ENCODE assay signal across 8 mouse cellular contexts in the genomic region with DNA sequence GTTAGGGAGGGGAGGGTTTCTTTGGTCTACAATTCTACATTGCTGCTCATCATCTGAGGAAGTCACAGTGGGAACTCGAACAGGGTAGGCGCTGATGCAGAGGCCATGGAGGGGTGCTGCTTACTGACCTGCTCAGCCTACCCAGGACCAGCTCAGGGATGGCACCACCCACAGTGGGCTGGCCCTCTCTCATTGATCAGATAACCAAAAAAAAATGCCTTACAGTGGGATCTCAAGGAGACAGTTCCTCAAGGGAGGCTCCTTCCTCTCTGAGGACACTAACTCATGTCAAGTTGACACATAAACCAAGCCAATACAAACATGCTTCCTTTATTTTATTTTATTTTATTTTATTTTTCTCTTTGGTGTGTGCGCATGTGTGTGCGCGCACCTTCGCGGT.
DNase-seq lines count a peak whose midpoint lies in the region; ATAC-seq and TF ChIP-seq lines count a peak whose summit lies in the region.
"Had no signal": no experiment of that assay in that cellular context is flagged by ENCODE, and none has a peak within 500 bp of the region (broad histone marks: within the 10 kb centered on the region; RNA-seq: fewer than 3 reads in every experiment).

No protein-coding gene starts in this region.

- TF ChIP-seq RAD21 in MEL (IDR thresholded peaks at IDR 0.05; ENCODE audit: low read depth, low read length) = no peak

- no peaks in the 10 kb centered on the region for H3K27me3 ChIP-seq in kidney, postnatal 0 days (ENCODE audit: insufficient read depth, low read length)
- H3K27me3 ChIP-seq in MEL (ENCODE audit: control insufficient read depth in 1 of 2, insufficient read depth in 2 of 2, low read length in 2 of 2) = no peaks in the 10 kb centered on the region
- H3K27me3 ChIP-seq in embryonic facial prominence, embryonic 14.5 days (replicated peaks; ENCODE audit: control insufficient read depth, insufficient read depth, low read length) = no peaks in the 10 kb centered on the region
- H3K27me3 ChIP-seq in limb, embryonic 15.5 days = no peaks in the 10 kb centered on the region
- H3K27me3 ChIP-seq: Patski had no signal

- H3K9ac ChIP-seq in kidney, postnatal 0 days (ENCODE audit: low read depth, low read length) = no peak overlapping the region
- no peak overlapping the region for H3K9ac ChIP-seq in MEL (ENCODE audit: control insufficient read depth, low read depth, low read length, poor library complexity, severe bottlenecking)
- no peak overlapping the region for H3K9ac ChIP-seq in embryonic facial prominence, embryonic 14.5 days (ENCODE audit: low read depth, low read length)
- no peak overlapping the region for H3K9ac ChIP-seq in limb, embryonic 15.5 days

- H3K4me1 ChIP-seq in kidney, postnatal 0 days (replicated peaks; ENCODE audit: insufficient read depth, low read length) = peaks cover 15% of the 10 kb centered on the region
- peaks cover 0 to 6% of the 10 kb centered on the region in 2 experiments; a peak in 1 of 4 replicates for H3K4me1 ChIP-seq in MEL (ENCODE audit: control insufficient read depth in 1 of 2, insufficient read depth in 2 of 2, low read length in 2 of 2)
- H3K4me1 ChIP-seq in embryonic facial prominence, embryonic 14.5 days (ENCODE audit: control insufficient read depth, insufficient read depth, low read length) = peaks cover 28% of the 10 kb centered on the region
- peaks cover 21% of the 10 kb centered on the region for H3K4me1 ChIP-seq in limb, embryonic 15.5 days

- DNase-seq in kidney, postnatal 0 days (ENCODE audit: low spot score) = no peak
- no peak for DNase-seq in kidney, postnatal 4 days
- peak; percentile 50 for DNase-seq in MEL (ENCODE audit: low read depth, low spot score)
- no peak for DNase-seq in embryonic facial prominence, embryonic 14.5 days (ENCODE audit: low spot score)
- DNase-seq in adrenal gland, adult 18-20 months (ENCODE audit: low spot score in 2 of 2) = no peak
- no peak for DNase-seq in urinary bladder, postnatal 25 days (ENCODE audit: low spot score)

- ATAC-seq in kidney, postnatal 0 days (replicated peaks; ENCODE audit: low FRiP score, low read depth) = no peak
- no peak for ATAC-seq in embryonic facial prominence, embryonic 14.5 days (ENCODE audit: low read depth)
- no peak for ATAC-seq in limb, embryonic 15.5 days (ENCODE audit: insufficient number of reproducible peaks, low FRiP score, low TSS enrichment, low read depth)

- TF ChIP-seq EP300 in MEL (IDR thresholded peaks at IDR 0.05; ENCODE audit: low read depth in 1 of 2, low read length in 2 of 2) = no peak

- H3K4me2 ChIP-seq in kidney, postnatal 0 days (ENCODE audit: low read length) = no peak overlapping the region
- H3K4me2 ChIP-seq in embryonic facial prominence, embryonic 14.5 days (ENCODE audit: low read depth, low read length) = no peak overlapping the region
- H3K4me2 ChIP-seq in limb, embryonic 15.5 days = no peak overlapping the region

- peak overlapping the region; percentile 74; the same call in 1 of the 2 replicates for H3K27ac ChIP-seq in kidney, postnatal 0 days
- no peak overlapping the region for H3K27ac ChIP-seq in MEL (ENCODE audit: control insufficient read depth, low read depth, low read length)
- peak overlapping the region; percentile 95 for H3K27ac ChIP-seq in embryonic facial prominence, embryonic 14.5 days (replicated peaks; ENCODE audit: low read depth, low read length)
- H3K27ac ChIP-seq in limb, embryonic 15.5 days = peak overlapping the region; percentile 88

- WGBS in kidney, postnatal 0 days = 90% methylated on average over 7 of the region's 7 CpGs
- WGBS in embryonic facial prominence, embryonic 14.5 days = 90% methylated on average over 7 of the region's 7 CpGs
- 89% methylated on average over 7 of the region's 7 CpGs for WGBS in limb, embryonic 15.5 days

- no peaks in the 10 kb centered on the region for H3K79me2 ChIP-seq in MEL (ENCODE audit: control insufficient read depth, insufficient read depth, low read length, poor library complexity)

- H3K4me3 ChIP-seq in kidney, postnatal 0 days (replicated peaks; ENCODE audit: low read depth, low read length) = no peak overlapping the region
- H3K4me3 ChIP-seq in MEL (ENCODE audit: control insufficient read depth in 1 of 2, insufficient read depth in 1 of 2, low read depth in 2 of 2, low read length in 2 of 2) = no peak overlapping the region
- H3K4me3 ChIP-seq in embryonic facial prominence, embryonic 14.5 days (ENCODE audit: low read depth, low read length) = no peak overlapping the region
- no peak overlapping the region for H3K4me3 ChIP-seq in limb, embryonic 15.5 days

- TF ChIP-seq POLR2A in MEL (IDR thresholded peaks at IDR 0.05; ENCODE audit: control insufficient read depth in 1 of 2, insufficient read depth in 1 of 2, low read depth in 1 of 2, low read length in 2 of 2, poor library complexity in 1 of 2) = no peak

- H3K9me3 ChIP-seq in kidney, postnatal 0 days (replicated peaks; ENCODE audit: low read length) = no peaks in the 10 kb centered on the region
- no peaks in the 10 kb centered on the region for H3K9me3 ChIP-seq in MEL (replicated peaks; ENCODE audit: insufficient read depth, low read length)
- no peaks in the 10 kb centered on the region for H3K9me3 ChIP-seq in embryonic facial prominence, embryonic 14.5 days (ENCODE audit: control insufficient read depth, low read length)
- H3K9me3 ChIP-seq in limb, embryonic 15.5 days = no peaks in the 10 kb centered on the region

- TF ChIP-seq CTCF in kidney, postnatal 0 days (IDR thresholded peaks at IDR 0.05; ENCODE audit: low read depth) = no peak
- TF ChIP-seq CTCF in MEL (IDR thresholded peaks at IDR 0.05 in 2 of 3, conservative IDR thresholded peaks at IDR 0.05 in 1 of 3; ENCODE audit: control insufficient read depth in 1 of 3, insufficient read depth in 1 of 3, low read depth in 2 of 3, low read length in 3 of 3, poor library complexity in 1 of 3, severe bottlenecking in 1 of 3) = no peak

- no peaks in the 10 kb centered on the region for H3K36me3 ChIP-seq in kidney, postnatal 0 days (ENCODE audit: insufficient read depth, low read length)
- peaks cover 0 to 4% of the 10 kb centered on the region in 2 experiments; a peak in 2 of 4 replicates for H3K36me3 ChIP-seq in MEL (ENCODE audit: control insufficient read depth in 1 of 2, insufficient read depth in 2 of 2, low read length in 2 of 2)
- peaks cover 16% of the 10 kb centered on the region; the same call in 1 of the 2 replicates for H3K36me3 ChIP-seq in embryonic facial prominence, embryonic 14.5 days (ENCODE audit: control insufficient read depth, insufficient read depth, low read length)
- peaks cover 18% of the 10 kb centered on the region for H3K36me3 ChIP-seq in limb, embryonic 15.5 days

TF ChIP-seq in MEL, 35 proteins besides CTCF, POLR2A, EP300 and RAD21:
- no peak for TF ChIP-seq MAFK (IDR thresholded peaks at IDR 0.05; ENCODE audit: borderline replicate concordance, low read depth, low read length)
- TF ChIP-seq MYB (IDR thresholded peaks at IDR 0.05; ENCODE audit: low read depth, low read length) = no peak
- TF ChIP-seq ZNF384 (IDR thresholded peaks at IDR 0.05; ENCODE audit: low read depth, low read length) = peak; percentile 76
- TF ChIP-seq USF1 (IDR thresholded peaks at IDR 0.05; ENCODE audit: low read depth, low read length) = no peak
- no peak for TF ChIP-seq MAX (IDR thresholded peaks at IDR 0.05; ENCODE audit: low read length)
- TF ChIP-seq GABPA (IDR thresholded peaks at IDR 0.05; ENCODE audit: low read depth, low read length) = no peak
- no peak for TF ChIP-seq ZMIZ1 (IDR thresholded peaks at IDR 0.05; ENCODE audit: low read depth, low read length)
- TF ChIP-seq TAL1 (IDR thresholded peaks at IDR 0.05; ENCODE audit: low read length) = no peak
- TF ChIP-seq POLR2AphosphoS2 (IDR thresholded peaks at IDR 0.05; ENCODE audit: low read length) = no peak
- TF ChIP-seq UBTF (IDR thresholded peaks at IDR 0.05; ENCODE audit: borderline replicate concordance, insufficient read depth, low read depth, low read length) = no peak
- TF ChIP-seq USF2 (IDR thresholded peaks at IDR 0.05; ENCODE audit: borderline replicate concordance in 1 of 2, insufficient read depth in 1 of 2, low read depth in 1 of 2, low read length in 2 of 2) = no peak
- peak; percentile 47; the same call in 1 of the 2 replicates for TF ChIP-seq GATA1 (IDR thresholded peaks at IDR 0.05; ENCODE audit: low read depth, low read length)
- no peak for TF ChIP-seq MAZ (IDR thresholded peaks at IDR 0.05; ENCODE audit: low read depth, low read length)
- TF ChIP-seq ELF1 (IDR thresholded peaks at IDR 0.05; ENCODE audit: low read depth, low read length) = no peak
- TF ChIP-seq SIN3A (IDR thresholded peaks at IDR 0.05; ENCODE audit: low read length) = no peak
